Mouse (Mus musculus) neutrophil, adult 5-6 weeks (primary cell): ENCODE measurements around the gene BC030867. TPM values are rescaled to one million over a fixed set of nuclear protein-coding genes. Genes with fewer than 3 reads are reported as not detected.

ENCODE experiments used
- ATAC-seq: fragments of 151-379, 151-347 bp; 2 replicates; pipeline ENCODE4 v1.8.0; 2017; ENCODE audit warnings: mild to moderate bottlenecking, moderate TSS enrichment; ENCODE audit not compliant: insufficient number of reproducible peaks, poor library complexity, low FRiP score, severe bottlenecking; ENCODE audit errors: extremely low read depth
- total RNA-seq: library from RNA; stranded (forward); fragments of 200-1000 nt; gene quantifications from 2 replicates; pipeline ENCODE4 v1.2.3, GENCODE M21; 2017

BC030867 gene
- total RNA-seq, 1 experiment from 2014 or later: not detected

DNA sequence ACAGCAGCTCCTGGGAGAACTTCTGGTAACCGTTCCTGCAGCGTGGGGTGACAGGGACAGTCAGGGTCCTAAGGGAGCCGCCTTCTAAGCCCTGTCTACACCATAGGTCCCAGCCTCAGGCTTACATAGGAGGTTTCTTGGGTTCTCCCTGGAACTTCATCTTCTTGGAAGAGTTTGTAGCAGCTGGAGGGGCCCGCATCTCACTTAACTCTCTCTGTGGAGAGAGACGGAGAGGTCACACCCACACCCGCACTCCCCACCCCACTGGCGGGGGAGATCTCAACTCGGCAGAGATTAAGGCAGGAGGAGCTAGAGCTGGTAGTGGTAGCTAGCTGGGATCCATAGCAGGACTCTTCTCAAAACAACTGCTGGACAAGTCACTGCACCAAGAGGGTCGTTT is 59.4 kb downstream of the BC030867 start:
- ATAC-seq: no peak

- ATAC-seq: peak; percentile 94
Observed at GRCm38 (mm10) chr11:102308979-102309378, 60.3 kb downstream of the BC030867 start.

- no peak for ATAC-seq
Observed at GRCm38 (mm10) chr11:102309821-102310617, 61.3 kb downstream of the BC030867 start.

DNA sequence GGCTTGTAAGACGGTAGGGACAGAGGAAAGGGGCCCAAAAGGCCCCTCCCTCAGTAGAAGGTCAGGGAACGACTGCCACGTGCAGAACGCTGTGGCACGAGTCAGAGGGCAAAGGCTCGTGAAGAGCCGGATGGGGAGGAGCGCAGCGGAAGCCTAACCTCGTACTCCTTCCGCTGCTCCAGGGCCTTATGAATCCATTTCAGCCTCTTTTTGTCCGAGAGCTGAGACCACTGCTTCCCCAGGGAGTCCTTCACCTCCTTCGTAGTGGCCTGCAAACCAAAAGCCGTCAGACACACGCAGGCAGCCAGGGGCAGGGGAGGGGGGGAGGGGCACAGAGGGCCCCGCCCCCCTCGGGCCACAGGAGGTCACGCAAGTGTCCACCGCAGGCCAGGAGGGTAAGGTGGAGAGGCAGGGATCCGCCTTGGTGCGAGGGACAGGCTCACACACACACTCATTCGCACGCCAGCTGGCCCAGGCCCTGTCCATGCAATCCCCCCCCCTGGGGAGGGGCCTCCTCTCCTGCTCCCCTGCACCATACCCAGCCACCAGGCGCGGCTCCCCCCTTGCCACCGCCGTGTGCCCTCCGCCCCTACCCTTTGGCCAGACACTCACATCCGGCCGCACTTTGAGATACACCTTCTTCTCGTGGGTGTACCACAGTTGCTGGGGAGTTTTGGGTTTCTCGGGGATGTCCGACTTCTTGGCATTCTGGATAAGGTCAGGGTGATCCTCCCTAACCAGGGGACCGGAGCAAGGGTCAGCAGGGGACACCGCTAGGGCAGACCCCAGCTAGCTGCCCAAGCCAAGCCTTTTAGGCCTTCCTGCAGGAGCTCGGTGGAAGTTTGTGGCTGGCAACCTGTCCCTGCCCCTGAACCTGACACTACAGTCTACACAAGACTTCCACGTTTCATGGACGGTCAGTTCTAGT is 62.4 kb downstream of the BC030867 start:
- ATAC-seq: no peak

DNA sequence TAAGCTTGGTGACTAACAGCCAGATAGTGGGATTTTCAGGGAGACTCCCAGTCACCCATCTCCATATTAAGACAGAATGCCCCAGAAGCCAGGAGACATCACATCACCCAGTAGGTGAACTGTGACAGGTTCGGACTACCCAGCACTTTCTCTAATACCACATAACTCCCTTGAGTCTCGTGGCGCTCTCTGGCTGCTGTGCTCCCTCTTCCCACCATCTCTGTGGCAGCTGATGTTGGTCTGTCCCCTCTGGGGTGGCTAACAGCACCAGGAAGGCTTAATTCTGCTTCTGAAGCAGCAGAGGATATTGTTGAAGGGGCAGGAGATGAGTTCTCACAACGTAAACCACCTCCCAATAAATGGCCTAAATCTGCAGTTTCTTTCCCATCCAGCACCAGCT is 63.3 kb downstream of the BC030867 start:
- no peak for ATAC-seq

DNA sequence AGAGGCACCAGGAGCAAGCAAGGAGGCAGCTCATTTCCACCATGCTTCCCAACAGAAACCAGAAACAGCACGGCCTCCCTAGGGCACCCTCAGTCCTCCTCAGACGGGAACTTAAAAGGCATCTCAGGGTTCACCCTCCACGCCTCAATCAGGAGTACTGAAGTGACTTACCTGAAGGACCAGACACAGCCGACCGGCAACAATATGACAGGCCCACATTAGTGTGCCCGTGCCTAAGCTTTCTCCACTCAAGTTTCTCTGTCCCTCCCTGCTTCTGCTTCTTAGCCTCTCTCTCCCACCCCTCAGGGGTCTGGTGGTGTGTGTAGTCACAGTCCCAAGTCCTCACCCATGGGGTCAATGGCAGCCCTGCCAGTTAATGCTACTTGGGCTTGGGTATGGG is 63.9 kb downstream of the BC030867 start:
- no peak for ATAC-seq

DNA sequence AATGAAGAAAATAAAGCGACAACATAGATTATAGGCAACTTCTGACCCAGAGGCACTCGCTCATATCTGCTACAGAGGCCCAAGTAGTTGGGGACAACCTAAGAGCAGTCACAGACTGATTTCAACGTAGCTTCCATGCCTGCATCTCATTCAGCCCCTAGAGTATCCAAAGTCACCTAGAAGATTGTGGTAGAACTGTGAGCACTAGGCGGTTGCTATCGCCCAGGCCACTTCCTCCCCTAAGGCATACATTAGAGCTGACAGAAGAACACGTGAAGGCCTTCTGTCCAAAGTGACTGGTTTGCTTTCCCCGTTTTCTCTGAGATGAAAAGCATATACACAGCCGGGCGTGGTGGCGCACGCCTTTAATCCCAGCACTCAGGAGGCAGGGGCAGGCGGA is 65.6 kb downstream of the BC030867 start:
- no peak for ATAC-seq

Other genes with a start within 250 kb of the BC030867 start
- gene Mpp3, start 220.4 kb upstream of the BC030867 start, total RNA-seq: not detected in 2 replicates
- 0.58 and 2.0 TPM in 2 replicates for gene Cd300lg, start 207.4 kb upstream of the BC030867 start, total RNA-seq
- gene Mpp2, start 160.4 kb upstream of the BC030867 start, total RNA-seq: not detected in 2 replicates
- gene Ppy, start 147.6 kb upstream of the BC030867 start, total RNA-seq: not detected in 2 replicates
- gene Pyy, start 141.1 kb upstream of the BC030867 start, total RNA-seq: not detected in 2 replicates
- not detected in 2 replicates for gene Nags, start 103.4 kb upstream of the BC030867 start, total RNA-seq
- gene Tmem101, start 92.5 kb upstream of the BC030867 start, total RNA-seq: 7.2 and 13.6 TPM in 2 replicates
- gene Lsm12, start 63.6 kb upstream of the BC030867 start, total RNA-seq: 46.8 and 56.2 TPM in 2 replicates
- 14.7 and 16.5 TPM in 2 replicates for gene G6pc3, start 59.3 kb upstream of the BC030867 start, total RNA-seq
- 62.9 and 64.1 TPM in 2 replicates for gene Hdac5, start 18.7 kb upstream of the BC030867 start, total RNA-seq
- gene Asb16, start 19.9 kb downstream of the BC030867 start, total RNA-seq: not detected in 2 replicates
- 51.1 and 54.8 TPM in 2 replicates for gene Tmub2, start 36.0 kb downstream of the BC030867 start, total RNA-seq
- gene Atxn7l3, start 47.7 kb downstream of the BC030867 start, total RNA-seq: 36.7 and 44.5 TPM in 2 replicates
- 169 and 195 TPM in 2 replicates for gene Ubtf, start 70.9 kb downstream of the BC030867 start, total RNA-seq
- 12.0 and 14.8 TPM in 2 replicates for gene Slc4a1, start 117.3 kb downstream of the BC030867 start, total RNA-seq
- gene Rundc3a, start 144.5 kb downstream of the BC030867 start, total RNA-seq: 0.74 and 1.0 TPM in 2 replicates
- gene Slc25a39, start 159.1 kb downstream of the BC030867 start, total RNA-seq: 31.0 and 36.2 TPM in 2 replicates
- 44.9 and 45.2 TPM in 2 replicates for gene Grn, start 181.4 kb downstream of the BC030867 start, total RNA-seq
- gene Fam171a2, start 198.8 kb downstream of the BC030867 start, total RNA-seq: not detected in 2 replicates
- gene Itga2b, start 221.2 kb downstream of the BC030867 start, total RNA-seq: 37.8 and 42.2 TPM in 2 replicates